Mouse (Mus musculus) kidney, postnatal 36 days (tissue): ENCODE data around the gene Wdr81.
"Not testable (repeated sequence)": the region's sequence is repeated elsewhere in the genome, so short reads cannot be mapped to it uniquely, and the experiment has no call there.

Experiments used
- DNase-seq, 2 experiments: peaks; one replicate each; pipeline ENCODE4 v3.0.0; 2021 to 2022; ENCODE audit warnings: mixed read lengths in 2 of 2

The Wdr81 gene

GRCm38 (mm10) chr11:75460844-75461742, 6.6 kb upstream of the Wdr81 start, which contains the start of gene Tlcd2:
TSS of gene Tlcd2 (plus strand) at chr11:75461715.
- DNase-seq, result peak; percentile 99 to 100

DNA sequence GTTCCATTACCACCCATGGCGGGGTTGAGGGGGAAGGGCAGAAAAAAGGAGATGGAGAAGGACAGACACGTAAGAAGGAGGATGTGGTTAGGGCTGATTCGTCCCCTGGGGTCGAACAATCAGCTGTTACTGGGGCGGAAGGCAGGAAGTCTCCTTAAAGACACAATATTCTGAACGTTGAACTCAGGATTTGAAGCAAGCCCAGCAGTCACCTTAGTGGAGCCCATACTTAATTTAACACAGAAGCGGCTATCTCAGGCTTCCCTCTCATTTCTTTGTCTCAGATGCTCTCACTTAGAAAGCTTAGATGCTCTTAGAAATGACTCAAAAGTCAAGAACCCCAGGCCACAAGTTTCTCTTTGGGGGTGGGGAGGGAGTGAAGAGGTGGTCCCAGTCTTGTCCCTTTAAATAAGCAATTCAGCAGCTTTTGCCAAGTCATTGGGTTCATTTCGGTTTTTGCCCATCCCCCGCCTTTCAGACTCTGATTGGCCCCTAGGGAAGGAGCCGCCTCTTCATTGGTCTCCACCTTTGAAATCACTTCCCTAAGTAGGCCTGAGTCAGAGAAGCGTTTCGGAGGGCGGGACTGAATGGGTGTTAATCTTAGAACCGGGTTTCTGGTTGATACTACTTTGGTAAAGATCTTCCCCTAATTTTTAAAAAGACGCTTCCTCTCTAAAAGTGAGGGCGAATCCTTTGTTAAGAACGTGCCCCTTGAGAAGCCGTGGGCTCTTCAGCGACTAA, 5.8 kb upstream of the Wdr81 start:
- peak; percentile 95 to 97 for DNase-seq

- no peak for DNase-seq
These were observed 5.2 kb upstream of the Wdr81 start for GRCm38 (mm10) chr11:75459751-75460102.

DNA sequence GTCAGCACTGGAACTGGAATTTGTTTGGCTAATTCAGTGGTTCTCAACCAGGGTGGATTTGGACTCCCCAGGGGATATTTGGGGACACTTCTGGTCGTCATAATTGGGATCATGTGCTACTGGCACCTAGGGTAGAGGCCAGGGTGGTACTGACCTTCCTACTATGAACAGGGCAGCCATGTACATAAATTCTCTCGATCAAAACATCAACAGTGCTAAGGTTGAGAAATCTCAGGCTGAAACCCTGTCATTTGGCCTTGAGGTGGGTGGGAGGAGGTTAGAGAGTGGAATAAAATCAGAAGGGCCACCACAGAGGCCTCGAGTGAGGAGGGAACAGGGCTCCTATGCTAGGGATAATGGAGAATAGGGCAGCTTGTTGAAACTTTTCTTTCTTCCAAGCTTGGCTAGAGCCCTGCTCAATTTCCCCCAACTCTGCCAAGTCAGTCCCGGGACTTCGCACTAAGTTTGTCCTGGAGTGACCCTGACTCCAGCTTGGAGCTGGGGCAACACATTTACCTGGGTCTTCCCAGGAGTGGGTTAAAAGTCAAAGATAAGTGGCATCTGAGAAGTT, 4.7 kb upstream of the Wdr81 start:
- DNase-seq, result peak; percentile 61 to 70

DNA sequence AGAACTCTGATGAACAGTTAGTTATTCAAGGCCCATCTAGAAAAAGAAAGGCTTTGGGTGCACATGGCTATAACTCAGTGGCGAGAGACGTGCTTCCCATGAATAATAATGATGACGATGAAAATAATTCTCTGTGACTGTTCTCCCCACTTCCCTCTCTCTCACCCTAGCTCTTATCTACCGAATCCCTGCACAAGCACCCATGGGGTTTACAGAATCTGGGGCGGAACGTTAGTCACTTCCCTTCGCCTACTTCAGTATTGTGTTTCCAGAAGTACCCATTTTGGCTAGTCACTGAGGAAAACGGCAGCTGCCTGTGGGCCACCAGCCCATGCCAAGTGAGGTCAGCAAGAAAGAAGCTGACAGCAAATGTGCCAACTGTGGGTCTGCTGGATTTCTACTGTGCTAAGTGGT, 4.1 kb upstream of the Wdr81 start:
- no peak for DNase-seq

DNA sequence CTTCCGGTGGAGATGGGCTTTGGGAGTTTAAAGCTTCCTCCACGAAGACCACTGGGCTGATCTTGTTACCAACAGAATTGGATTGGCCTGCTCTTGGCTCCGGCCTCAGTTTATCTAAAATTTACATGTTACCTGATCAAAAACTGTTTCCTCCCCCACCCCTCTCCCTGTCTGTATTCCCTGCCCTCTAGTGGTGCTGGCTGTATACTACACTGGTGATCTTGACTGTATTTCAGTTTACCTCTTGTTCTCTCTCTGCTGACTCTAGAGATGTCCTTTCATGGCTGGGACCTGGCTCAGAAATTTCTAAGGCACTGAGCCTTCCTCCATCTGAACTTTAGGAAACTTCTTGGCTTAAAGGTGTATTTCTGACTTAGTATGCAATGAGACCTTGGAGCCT, 3.7 kb upstream of the Wdr81 start:
- DNase-seq, result peak; percentile 55 to 73

DNA sequence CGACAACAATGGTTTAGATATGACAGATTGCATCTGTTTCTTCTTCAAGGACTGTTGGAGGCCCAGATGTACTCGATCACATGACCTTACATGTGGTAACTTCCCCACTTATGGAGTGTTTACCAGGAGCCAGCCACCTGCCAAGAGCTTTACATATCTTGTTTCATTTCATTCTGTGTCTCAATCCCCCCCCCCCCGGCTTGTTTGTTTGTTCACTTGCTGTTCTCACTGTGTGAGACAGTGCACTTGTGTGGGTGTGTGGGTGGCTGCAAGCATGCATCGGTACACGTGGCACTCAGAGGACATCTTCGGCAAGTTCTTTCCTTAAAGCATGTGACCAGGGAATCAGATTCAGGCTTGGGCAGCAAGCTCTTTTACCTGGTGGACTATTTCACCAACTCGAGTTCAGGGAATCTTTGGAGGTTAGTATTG, 1.9 kb upstream of the Wdr81 start:
- no peak for DNase-seq

DNA sequence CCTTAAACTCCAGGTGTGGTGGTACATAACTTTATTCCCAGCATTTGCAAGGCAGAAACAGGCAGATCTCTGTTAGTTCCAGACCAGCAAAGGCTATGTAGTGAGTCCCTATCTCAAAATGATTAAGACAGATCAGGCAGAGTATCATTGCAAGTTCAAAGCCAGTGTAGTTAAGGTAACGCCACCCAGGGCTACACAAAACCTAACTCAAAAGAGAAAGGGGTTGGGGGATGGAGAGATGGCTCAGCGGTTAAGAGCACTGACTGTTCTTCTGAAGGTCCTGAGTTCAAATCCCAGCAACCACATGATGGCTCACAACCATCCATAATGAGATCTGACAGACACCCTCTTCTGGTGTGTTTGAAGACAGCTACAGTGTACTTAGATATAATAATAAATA, 1.5 kb upstream of the Wdr81 start:
- DNase-seq, result not testable (repeated sequence)

GRCm38 (mm10) chr11:75455041-75455736, 672 bp upstream of the Wdr81 start:
- peak; percentile 39 to 71 for DNase-seq

GRCm38 (mm10) chr11:75452812-75453557, 1.5 kb downstream of the Wdr81 start:
- no peak for DNase-seq

GRCm38 (mm10) chr11:75452081-75452480, 2.4 kb downstream of the Wdr81 start:
- DNase-seq, result no peak

DNA sequence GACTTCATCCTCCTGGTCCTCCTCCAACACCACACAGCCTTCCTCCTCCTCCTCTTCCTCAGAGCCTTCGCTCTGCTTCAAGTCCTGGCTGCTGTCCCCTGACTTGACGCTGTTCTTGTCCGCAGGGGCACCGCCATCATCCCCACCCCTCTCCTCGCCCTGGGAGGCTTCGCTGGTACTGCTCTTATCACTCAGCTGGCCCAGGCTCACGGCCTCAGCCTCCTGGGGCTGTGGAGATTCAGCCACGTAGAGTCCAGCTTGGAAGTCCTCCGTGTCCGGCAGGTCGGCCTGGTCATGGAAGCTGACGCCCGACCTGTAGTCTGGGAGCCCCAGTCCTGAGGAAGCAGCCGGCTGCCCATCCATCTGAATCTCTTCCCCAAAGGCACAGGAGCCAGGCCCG, 3.6 kb downstream of the Wdr81 start:
- no peak for DNase-seq

- DNase-seq, result peak in 1 of 2 experiments; percentile 51
These were observed 4.1 kb downstream of the Wdr81 start for GRCm38 (mm10) chr11:75450304-75450908.

- no peak for DNase-seq
These were observed 4.8 kb downstream of the Wdr81 start for GRCm38 (mm10) chr11:75449695-75450094.

DNA sequence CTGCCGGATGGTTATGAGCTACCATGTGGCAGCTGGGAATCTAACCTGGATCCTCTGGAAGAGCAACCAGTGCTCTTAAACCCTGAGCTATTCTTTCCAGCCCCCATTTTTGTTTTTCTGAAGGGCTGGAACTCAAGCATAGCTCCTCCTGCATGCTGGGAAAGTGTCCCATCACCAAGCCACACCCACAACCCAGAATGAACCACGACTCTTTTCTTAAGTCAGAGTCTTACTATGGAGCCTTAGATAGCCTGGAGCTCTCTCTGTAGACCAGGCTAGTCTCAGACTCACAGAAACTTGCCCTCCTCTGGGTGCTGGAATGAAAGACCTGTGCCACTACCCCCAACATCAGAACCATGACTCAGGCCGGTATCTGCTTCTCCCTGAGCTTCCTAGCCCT, 5.9 kb downstream of the Wdr81 start:
- no peak for DNase-seq

GRCm38 (mm10) chr11:75443711-75444110, 10.8 kb downstream of the Wdr81 start:
- peak; percentile 88 to 92 for DNase-seq

- peak; percentile 39 to 84 for DNase-seq
These were observed 12.9 kb downstream of the Wdr81 start for GRCm38 (mm10) chr11:75441601-75442000.

DNA sequence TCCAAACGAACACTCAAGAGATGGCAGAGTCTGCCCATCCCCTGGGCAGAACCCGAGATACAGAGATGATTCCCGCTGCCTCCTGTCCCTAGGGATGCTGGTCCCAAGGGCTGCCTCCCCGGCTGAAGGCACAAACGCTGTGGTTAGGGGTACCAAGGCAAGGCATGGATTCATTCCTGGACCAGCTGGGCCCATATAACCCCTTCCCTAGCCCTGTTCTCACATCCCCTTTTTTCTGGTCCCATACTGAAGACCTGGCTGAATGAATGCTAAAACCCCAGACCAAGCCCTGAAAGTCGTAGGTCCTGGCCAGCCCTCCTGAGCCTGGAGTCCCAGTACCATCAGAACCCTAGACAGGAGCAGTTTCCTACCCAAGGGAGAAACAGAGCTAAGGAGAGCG, 13.5 kb downstream of the Wdr81 start:
- DNase-seq, result no peak

GRCm38 (mm10) chr11:75439951-75440350, 14.6 kb downstream of the Wdr81 start:
- DNase-seq, result peak; percentile 58

DNA sequence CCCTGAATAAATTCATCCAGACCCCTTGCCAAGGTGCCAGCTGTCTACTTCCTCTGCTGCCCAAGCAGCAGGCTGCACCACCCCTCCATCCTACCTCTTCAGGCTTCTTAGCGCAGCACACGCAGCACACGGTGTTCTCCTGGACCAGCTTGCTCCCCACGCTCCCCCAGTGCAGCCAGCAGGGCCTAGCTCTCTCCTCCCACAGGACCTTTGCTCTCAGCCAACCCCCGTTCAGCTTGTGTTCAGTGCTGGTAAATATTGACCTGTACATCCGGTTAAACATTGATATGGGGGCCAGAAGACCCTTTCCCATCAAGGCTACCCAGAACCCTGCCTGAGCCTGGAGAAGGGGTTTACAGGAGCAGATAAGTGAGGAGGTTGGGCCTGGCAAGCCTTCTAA, 15.2 kb downstream of the Wdr81 start, which contains the start of gene Serpinf2:
TSS of gene Serpinf2 (minus strand) at position 229 of the 400 bp plus-strand sequence.
- DNase-seq, result peak; percentile 79 to 85

GRCm38 (mm10) chr11:75438804-75439203, 15.7 kb downstream of the Wdr81 start:
- peak; percentile 66 to 75 for DNase-seq
